Mouse (Mus musculus) R1 (cell line): Measurements from ENCODE around the gene Rcl1.

Experiments used
- DNase-seq: peaks from one replicate; pipeline ENCODE4 v3.0.0-alpha.2; 2018; ENCODE audit warnings: low read depth, low spot score

The Rcl1 gene

GRCm38 (mm10) chr19:29100874-29101542 lies at the start of gene Rcl1:
Gene Rcl1 (plus strand): TSS chr19:29101375.
- peak; percentile 98 for DNase-seq

GRCm38 (mm10) chr19:29052786-29053185 lies 48.4 kb upstream of the Rcl1 start:
- peak; percentile 40 for DNase-seq

GRCm38 (mm10) chr19:29054594-29054993 lies 46.6 kb upstream of the Rcl1 start:
- no peak for DNase-seq

DNA sequence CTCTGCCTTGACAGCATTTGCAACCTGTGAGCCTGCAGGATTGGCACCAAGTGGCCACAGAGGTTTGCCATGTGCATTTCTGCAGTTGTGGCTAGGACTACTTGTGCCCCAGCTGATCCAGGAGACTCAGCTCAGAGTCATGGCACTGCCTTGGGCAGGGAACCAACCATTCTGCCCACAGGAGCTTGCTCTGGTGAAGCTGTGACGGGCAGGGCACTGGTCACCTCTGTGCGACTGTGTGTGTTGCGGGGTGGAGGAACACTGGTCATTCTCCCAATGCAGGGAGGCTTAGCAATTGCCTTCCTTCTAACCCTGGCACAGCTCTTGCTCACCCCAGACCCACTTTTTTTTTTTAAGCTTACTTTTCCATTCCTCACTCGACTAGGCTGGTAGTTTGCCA lies 45.7 kb upstream of the Rcl1 start:
- DNase-seq: no peak

DNA sequence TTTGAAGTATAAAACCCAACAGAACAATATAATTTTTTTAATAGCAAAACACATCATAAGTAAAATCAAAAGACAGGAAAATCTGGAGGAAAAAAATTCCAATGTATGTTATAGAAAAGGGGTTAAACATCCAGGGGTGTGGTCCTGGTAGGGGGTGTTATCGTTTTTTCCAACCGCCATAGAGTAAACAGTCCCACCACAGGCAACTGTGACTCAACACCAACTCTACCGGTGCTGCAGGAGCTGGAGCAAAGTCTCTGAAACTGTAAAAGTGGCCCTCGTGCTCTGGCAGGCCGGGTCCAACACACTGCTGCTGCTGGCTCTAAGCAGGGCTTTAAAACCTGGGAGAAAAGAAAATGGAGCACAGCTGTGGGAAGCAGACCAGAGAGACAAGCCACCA lies 42.4 kb upstream of the Rcl1 start:
- no peak for DNase-seq

GRCm38 (mm10) chr19:29059688-29060087 lies 41.5 kb upstream of the Rcl1 start:
- peak; percentile 39 for DNase-seq

GRCm38 (mm10) chr19:29060299-29060698 lies 40.9 kb upstream of the Rcl1 start:
- peak; percentile 63 for DNase-seq

- no peak for DNase-seq
Measured at GRCm38 (mm10) chr19:29063009-29063408, 38.2 kb upstream of the Rcl1 start.

- peak; percentile 91 for DNase-seq
Measured at GRCm38 (mm10) chr19:29063577-29064363, 37.4 kb upstream of the Rcl1 start.

- peak; percentile 72 for DNase-seq
Measured at GRCm38 (mm10) chr19:29064451-29065102, 36.6 kb upstream of the Rcl1 start.

GRCm38 (mm10) chr19:29066981-29067471 lies 34.1 kb upstream of the Rcl1 start:
- DNase-seq: peak; percentile 92

- DNase-seq: no peak
Measured at GRCm38 (mm10) chr19:29069195-29069594, 32.0 kb upstream of the Rcl1 start.

DNA sequence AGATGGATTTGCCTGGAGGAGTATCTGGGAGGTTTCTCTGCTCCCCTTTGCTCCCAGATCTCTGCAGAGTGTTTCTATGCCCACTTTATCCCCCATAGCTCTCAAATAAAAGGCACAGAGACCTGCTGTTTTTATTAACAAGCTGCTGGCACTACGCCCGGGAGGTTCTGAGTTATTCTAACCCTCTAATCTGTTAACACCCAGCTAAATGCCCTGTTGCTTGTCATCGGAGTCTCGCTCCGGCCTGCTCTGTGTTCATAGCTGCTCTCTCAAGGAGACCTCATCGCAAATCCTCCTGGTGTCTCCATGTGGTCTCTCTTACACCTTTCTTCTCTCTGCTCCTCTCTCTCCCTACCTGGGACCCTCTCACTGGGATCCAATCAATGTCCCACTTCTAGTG lies 26.4 kb upstream of the Rcl1 start:
- no peak for DNase-seq

- DNase-seq: no peak
Measured at GRCm38 (mm10) chr19:29088628-29089027, 12.5 kb upstream of the Rcl1 start.

DNA sequence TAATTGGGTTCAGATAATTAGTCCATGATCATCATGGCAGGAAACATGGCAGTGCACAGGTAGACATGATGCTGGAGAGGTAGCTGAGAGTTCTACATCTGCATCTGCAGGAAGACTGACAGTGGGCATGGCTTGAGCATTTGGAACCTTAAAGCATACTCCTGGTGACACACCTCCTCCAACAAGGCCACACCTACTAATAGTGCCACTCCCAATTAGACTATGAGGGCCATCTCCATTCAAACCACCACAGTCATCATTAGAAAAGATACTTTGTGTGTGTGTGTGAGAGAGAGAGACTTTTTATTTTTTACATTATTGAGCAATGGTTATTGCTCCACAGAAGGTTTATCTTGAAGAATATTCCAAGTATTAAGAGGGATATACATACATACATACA lies 9.0 kb upstream of the Rcl1 start:
- no peak for DNase-seq

DNA sequence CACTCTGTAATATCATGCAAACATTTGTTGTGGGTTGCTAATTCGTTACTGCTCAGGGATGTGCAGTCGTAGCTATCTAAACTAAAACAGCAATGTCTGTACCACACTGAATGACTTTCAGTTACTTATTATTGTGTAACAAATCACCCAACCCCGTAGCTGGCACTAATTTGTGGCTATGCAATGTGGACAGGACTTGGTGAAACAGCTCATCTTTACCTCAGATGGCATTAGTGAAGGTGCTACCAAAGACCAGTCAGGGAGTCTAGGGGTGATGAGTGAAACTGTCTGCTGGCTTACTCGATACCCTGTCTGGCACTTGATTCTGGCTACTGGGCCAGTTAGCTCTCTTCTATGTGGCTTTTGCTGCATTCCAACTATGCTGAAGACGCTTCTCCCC lies 2.1 kb upstream of the Rcl1 start:
- no peak for DNase-seq

DNA sequence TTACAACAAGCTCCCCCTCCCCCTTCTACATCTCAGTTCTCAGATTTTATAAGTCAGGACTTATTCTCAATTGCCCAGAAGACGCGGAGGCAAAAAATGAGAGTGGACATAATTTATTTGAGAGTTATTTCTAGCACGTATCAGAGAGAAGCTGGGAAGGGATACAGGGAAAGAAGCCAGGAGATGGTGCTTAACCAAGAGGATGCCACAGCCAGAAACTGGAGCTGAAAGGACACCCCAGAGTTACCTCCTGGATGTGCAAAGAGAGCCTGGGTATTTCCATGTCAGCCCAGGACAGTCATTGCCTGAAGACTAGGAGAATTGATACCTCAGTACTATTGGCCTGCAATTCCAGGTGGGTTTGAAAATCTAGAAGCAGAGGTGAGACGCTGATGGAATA lies 1.6 kb upstream of the Rcl1 start:
- no peak for DNase-seq

DNA sequence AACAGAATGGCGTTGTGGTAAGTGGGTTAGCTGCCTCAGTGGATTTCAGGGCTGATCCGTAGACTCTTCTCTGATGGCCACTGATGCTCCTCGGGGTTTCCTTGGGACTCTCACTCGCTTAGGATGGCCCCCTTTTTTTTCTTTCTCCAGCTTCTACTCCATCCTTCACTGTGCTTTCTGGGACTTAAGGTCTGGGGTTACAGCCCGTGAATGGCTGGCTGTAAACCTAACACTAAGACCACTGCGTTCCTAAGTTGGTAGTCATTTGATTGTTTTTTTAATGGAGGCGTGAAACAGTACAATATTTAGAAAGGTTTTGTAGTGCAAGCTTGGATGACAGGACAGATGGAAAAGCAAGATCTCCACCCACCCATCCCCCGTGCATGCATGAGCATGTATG lies 914 bp upstream of the Rcl1 start:
- DNase-seq: no peak

DNA sequence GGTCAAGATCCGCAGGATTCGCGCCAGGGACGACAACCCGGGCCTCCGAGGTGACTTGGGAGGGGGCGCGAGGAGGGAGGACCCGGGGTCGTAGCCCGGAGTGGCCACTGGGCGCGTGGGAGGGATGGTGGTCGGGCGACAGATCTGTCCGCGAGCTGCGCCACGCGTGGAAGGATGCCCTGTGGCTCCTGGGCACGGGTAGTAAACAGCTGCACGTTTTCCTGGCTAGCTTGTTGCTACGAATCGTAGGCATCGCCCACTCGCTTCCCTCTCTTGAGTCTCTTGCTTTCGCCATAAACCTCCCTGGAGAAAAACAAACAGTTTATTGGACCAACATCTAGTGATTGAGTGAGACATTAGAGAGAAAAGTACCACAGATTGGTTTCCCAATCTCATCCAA lies 416 bp downstream of the Rcl1 start:
- no peak for DNase-seq

- no peak for DNase-seq
Measured at GRCm38 (mm10) chr19:29102098-29102497, 923 bp downstream of the Rcl1 start.

DNA sequence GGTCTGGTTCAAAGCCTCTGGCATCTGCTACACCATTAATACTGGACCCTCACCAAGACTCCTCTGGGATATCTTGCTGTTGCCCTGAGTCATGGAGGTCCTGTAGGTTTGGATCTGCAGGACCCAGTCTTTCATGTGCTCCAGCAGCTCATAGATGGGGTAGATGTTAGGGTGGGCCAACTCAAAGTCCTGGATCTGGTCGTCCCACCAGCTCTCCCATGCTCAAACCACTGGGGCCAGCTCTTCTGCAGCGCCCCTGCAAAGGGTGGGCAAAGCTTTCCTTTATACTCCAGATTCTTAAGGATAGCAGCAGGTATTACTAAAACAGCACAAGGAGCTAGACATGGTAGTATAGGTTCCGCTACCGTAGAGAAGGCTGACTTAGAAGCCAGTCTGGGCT lies 4.6 kb downstream of the Rcl1 start:
- no peak for DNase-seq

- DNase-seq: no peak
Measured at GRCm38 (mm10) chr19:29106261-29106660, 5.1 kb downstream of the Rcl1 start.

DNA sequence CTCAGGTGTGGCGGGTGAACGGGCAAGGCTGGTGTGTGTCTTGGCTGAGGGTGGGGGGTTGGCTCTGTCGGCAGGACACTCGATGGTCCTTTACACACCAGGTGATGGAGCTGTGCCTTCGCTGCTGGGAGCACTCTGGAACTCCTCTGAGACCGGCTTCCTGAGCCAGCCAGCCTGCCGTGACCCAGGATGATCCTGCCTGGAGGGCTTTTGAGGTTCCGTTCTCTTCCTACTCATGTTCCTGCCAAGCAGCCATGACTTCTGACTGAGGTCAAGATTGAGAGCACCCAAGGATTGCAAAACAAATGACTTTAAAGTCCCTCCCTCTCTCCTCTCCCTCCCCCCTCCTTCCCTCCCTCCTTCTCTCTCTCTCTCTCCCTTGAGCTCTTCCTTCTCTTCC lies 11.5 kb downstream of the Rcl1 start:
- DNase-seq: no peak
